Mouse (Mus musculus) testis, adult 2 months (tissue): ENCODE measurements around the gene Usp39. TPM values are rescaled to one million over a fixed set of nuclear protein-coding genes. Genes with fewer than 3 reads are reported as not detected.

Source experiments
- H3K27ac ChIP-seq: fragments of 200-500 bp; 2 replicates; pipeline ENCODE4 v1.5.1; 2012; ENCODE audit warnings: low read depth, low read length; ENCODE audit not compliant: control insufficient read depth, insufficient read depth
- H3K27me3 ChIP-seq: fragments of 200-500 bp; 2 replicates; pipeline ENCODE4 v1.6.1; 2012; ENCODE audit warnings: mild to moderate bottlenecking, low read length, moderate library complexity; ENCODE audit not compliant: control insufficient read depth, insufficient read depth
- H3K36me3 ChIP-seq: fragments of 200-500 bp; 2 replicates; pipeline ENCODE4 v1.6.1; 2012; ENCODE audit warnings: mild to moderate bottlenecking, low read length; ENCODE audit not compliant: control insufficient read depth, insufficient read depth
- H3K4me1 ChIP-seq: fragments of 200-500 bp; 2 replicates; pipeline ENCODE4 v1.6.1; 2012; ENCODE audit warnings: low read length; ENCODE audit not compliant: control insufficient read depth, insufficient read depth
- H3K4me3 ChIP-seq: fragments of 200-500 bp; 2 replicates; pipeline ENCODE4 v1.5.1; 2012; ENCODE audit warnings: low read depth, mild to moderate bottlenecking, low read length, moderate library complexity, mixed read lengths; ENCODE audit not compliant: control insufficient read depth
- CTCF ChIP-seq: fragments of 200-500 bp; IDR thresholded peaks from 2 replicates; pipeline ENCODE4 v1.5.1; 2012; ENCODE audit warnings: low read depth, mild to moderate bottlenecking, inconsistent platforms, low read length, moderate library complexity; ENCODE audit not compliant: control insufficient read depth, insufficient read depth, insufficient replicate concordance
- POLR2A ChIP-seq: fragments of 200-500 bp; IDR thresholded peaks from 2 replicates; pipeline ENCODE4 v1.6.1; 2012; ENCODE audit warnings: low read depth, mild to moderate bottlenecking, inconsistent platforms, low read length, moderate library complexity; ENCODE audit not compliant: control insufficient read depth
- polyA plus RNA-seq: library from polyadenylated mRNA; depleted of rRNA; stranded (reverse); fragments of >200 nt; gene quantifications from 2 replicates; pipeline ENCODE4 v1.2.3, GENCODE M21; 2012

The Usp39 gene
- polyA plus RNA-seq, 1 experiment, result 29.3 TPM

DNA sequence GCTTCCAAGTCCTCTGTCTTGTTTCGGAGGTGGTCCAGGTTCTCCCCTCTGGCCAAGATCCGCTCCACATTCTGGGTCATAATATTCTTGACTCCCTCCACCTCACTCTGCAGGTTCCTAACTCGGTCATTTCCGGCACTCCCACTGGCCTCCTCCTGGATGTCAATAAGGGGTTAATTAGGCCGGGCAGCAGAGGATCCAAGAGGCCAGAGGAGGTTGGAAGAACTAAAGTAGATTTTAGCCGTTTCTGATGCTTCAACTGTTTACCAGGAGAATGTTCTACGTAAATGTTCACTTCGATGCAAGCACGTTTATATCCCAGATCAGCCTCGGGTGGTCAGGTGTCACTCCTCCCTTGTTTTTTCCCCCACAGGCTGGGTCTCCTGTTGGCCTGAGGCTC lies 43.3 kb upstream of the Usp39 start:
- Histone ChIP-seq H3K27me3 (no peaks in the 10 kb centered on the region), H3K27ac (no peak overlapping the region), H3K36me3 (no peaks in the 10 kb centered on the region), H3K4me3 (no peak overlapping the region), H3K4me1 (peaks cover 19% of the 10 kb centered on the region)
- TF ChIP-seq CTCF (no peak), POLR2A (no peak)

- Histone ChIP-seq H3K4me1 (peaks cover 19% of the 10 kb centered on the region), H3K27ac (no peak overlapping the region), H3K27me3 (no peaks in the 10 kb centered on the region), H3K36me3 (no peaks in the 10 kb centered on the region), H3K4me3 (no peak overlapping the region)
- TF ChIP-seq CTCF (no peak), POLR2A (no peak)
These were observed 42.8 kb upstream of the Usp39 start for GRCm38 (mm10) chr6:72387816-72388215.

DNA sequence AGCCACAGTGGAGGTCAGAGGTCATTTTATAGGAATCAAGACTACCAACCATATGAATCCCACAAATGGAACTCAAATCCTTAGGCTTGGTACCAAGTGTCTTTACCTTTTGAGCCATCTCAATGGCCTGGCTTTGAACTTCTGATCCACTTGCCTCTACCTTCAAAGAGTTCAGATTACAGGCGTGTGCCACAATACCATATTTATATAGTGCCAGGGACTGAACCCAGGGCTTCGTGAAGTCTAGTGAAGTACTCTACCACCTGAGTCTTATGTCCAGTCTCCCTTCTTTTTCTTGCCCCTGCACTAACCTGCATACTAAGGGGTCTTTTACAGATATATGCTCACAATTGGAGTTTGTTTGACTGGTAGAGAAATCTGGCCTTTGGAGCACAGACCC lies 41.6 kb upstream of the Usp39 start:
- Histone ChIP-seq H3K4me3 (no peak overlapping the region), H3K27me3 (no peaks in the 10 kb centered on the region), H3K27ac (no peak overlapping the region), H3K36me3 (no peaks in the 10 kb centered on the region), H3K4me1 (peaks cover 19% of the 10 kb centered on the region)
- TF ChIP-seq CTCF (no peak), POLR2A (no peak)

DNA sequence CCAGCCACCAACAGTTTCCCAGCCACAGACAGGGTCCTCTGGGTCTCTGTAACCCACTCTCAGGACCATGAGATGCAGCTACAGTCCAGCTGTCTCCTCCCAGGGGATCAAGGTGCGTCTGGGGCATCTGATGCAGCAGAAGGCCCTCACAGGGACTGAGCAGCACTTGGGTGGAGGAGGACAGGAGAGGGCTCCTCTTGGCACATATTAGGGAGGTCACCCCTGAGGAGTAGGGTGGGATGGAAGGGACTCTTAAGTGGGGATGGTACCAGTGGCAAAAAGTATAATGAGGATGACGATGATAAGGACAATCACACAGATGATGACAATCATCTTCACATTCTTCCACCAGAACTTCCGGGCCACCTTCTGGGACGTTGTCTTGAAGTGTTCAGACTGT lies 40.3 kb upstream of the Usp39 start:
- TF ChIP-seq CTCF (no peak), POLR2A (no peak)
- H3K27ac ChIP-seq, result no peak overlapping the region
- H3K36me3 ChIP-seq, result no peaks in the 10 kb centered on the region

GRCm38 (mm10) chr6:72383952-72384351 lies 39.0 kb upstream of the Usp39 start:
- Histone ChIP-seq H3K36me3 (no peaks in the 10 kb centered on the region), H3K27me3 (peaks cover 2% of the 10 kb centered on the region; the same call in 1 of the 2 replicates), H3K4me3 (no peak overlapping the region), H3K4me1 (peaks cover 10% of the 10 kb centered on the region), H3K27ac (no peak overlapping the region)
- TF ChIP-seq POLR2A (no peak), CTCF (no peak)

More for the DNA sequence above, 40.3 kb upstream of the Usp39 start:
- Histone ChIP-seq H3K27me3 (peaks cover 1% of the 10 kb centered on the region; the same call in 1 of the 2 replicates), H3K4me1 (peaks cover 11% of the 10 kb centered on the region), H3K4me3 (no peak overlapping the region)

- TF ChIP-seq POLR2A, result no peak
- TF ChIP-seq CTCF, result no peak
- H3K4me3 ChIP-seq, result no peak overlapping the region
- no peak overlapping the region for H3K27ac ChIP-seq
- H3K4me1 ChIP-seq, result peaks cover 10% of the 10 kb centered on the region
- peaks cover 2% of the 10 kb centered on the region; the same call in 1 of the 2 replicates for H3K27me3 ChIP-seq
- no peaks in the 10 kb centered on the region for H3K36me3 ChIP-seq
These were observed 38.3 kb upstream of the Usp39 start for GRCm38 (mm10) chr6:72383142-72383820.

- H3K27ac ChIP-seq, result no peak overlapping the region
- peaks cover 2% of the 10 kb centered on the region; the same call in 1 of the 2 replicates for H3K27me3 ChIP-seq
- H3K4me1 ChIP-seq, result peaks cover 10% of the 10 kb centered on the region
- no peak overlapping the region for H3K4me3 ChIP-seq
- TF ChIP-seq CTCF, result no peak
- no peak for TF ChIP-seq POLR2A
- no peaks in the 10 kb centered on the region for H3K36me3 ChIP-seq
These were observed 37.5 kb upstream of the Usp39 start for GRCm38 (mm10) chr6:72382494-72382893.
